Mouse (Mus musculus) ovary, postnatal 10 days (tissue): Measurements from ENCODE around the gene Pop5.

Source experiments
- DNase-seq: peaks from one replicate; pipeline ENCODE4 v3.0.0; 2022; ENCODE audit warnings: low spot score

Gene Pop5

DNA sequence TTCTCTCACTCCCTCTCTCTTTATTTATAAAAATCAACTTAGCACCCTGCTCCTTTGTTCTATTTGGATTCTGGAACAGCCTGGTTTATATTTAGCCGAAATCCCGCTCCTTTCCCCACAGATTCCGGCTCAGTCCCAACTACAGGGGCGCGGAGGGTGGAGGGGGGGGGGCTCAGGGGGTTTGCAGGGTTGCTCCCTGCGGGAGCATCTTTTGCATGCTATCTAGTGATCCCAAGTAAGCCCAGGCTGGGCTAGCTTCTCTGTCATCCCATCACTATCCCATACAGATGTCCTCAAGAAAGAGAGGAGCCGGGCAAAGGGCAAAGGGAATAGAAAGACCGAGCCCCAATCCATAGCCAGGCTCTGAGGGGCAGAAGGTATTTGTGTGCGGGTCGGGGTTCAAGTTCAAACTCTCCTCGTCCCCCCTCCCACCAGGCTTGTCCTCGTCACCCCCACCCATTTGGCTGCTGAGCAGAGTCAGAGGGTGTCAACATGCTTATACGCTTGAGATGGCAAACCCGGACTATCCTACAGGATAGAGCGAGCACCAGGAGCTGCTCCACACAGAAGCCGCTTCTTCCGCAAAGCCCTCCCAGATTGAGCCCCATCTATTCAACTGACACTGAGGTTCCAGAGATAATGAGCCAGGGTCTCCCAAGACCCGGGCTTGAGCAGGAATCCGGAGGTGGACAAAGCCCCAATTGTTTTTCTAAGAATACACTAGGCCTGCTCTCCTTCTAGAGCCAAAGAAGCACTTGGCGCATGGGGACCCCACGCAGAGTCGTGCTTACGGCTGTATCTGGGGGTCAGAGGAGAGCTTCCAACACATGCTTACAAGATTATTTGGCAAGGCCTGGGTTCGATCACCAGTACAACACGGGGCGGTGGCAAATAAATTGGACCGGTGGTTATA, 20.1 kb upstream of the Pop5 start:
- no peak for DNase-seq

DNA sequence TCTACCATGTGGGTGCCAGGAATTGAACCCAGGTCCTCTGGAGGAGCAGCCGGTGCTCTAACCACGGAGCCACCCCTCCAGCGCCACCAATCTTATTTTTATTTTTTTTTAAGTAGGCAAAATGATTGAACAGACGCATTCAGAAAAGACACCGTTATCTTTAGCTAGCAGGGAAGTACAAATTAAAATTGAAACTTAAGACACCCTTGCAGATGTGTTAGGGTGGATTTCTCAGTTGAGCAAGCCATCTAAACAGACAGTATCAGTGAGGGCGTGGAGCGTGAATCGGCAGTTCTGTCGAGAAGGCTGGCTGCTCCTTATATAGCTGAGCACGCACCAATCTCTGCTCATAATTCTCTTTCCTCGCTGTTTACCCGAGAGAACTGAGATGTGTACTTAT, 17.6 kb upstream of the Pop5 start:
- DNase-seq: no peak

DNA sequence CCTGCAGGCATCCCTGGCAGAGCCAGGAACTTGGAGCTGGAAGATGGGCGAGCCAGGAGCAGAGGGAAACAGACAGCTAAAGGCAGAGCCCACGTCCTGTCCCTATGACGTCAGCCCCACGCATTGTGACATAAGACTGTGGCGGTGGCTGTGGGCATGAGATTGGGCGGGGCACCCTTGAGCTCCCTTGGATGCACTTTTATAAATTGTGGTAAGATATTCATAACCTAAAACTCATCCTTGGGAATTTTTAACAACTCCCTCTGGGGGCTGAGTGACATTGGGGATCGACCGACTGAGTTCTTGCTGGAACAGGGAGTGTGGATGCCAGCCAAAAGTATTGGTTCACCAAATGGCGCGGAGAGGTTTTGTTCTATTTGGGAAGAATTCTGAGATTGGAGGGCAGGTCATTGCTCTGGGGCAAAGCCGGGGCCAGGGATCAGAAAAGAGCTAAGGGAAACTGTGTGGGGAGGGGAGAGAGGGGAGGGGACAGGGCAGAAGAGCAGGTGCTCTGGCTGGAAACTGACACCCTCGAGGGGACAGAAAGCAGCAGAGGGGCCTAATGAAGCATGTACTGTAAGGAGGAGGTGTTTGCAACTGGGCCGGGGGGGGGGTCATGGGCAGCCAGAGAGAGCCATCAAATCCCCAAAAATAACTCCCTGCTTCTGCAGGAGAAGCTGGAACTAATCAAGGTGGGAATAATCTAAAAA, 14.6 kb upstream of the Pop5 start:
- no peak for DNase-seq

DNA sequence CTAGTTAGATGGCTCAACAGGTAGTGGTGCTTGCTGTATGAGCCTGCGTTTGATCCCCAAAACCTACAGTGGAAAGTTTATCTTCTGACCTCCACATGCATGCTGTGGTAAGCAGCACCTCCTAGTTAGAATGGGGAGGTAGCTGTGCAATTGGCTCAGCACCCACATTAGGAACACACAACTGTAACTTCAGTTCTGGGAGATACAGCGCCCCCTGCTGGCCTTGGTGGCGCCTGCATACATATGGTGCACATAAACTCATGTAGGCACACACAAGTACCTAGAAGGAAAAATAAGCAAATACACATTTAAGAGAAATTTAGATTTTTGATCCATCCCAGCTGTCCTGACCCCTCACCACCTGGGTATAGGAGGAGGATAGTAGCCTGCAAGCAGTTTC, 13.2 kb upstream of the Pop5 start:
- DNase-seq: no peak

- DNase-seq: no peak
These were observed 4.6 kb upstream of the Pop5 start for GRCm38 (mm10) chr5:115230830-115231551.

- no peak for DNase-seq
These were observed 4.0 kb upstream of the Pop5 start for GRCm38 (mm10) chr5:115231552-115232120.

DNA sequence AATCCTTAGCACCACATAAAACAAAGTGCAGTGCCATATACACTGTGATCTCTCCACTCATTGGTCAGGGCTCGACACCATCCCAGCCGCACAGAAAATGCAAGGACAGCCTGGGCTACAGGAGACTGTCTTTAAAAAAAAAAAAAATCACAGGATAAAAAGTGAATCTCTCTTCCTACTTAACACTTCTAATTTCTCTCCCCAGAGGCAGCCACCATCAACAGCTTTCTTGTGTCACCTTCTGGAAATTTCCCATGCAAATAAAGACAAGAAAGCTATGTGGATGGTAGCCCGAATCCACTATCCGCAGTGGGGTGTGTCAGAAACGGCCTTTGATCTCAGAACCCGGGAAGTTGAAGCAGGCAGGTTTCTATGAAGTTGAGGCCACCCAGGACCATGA, 3.1 kb upstream of the Pop5 start:
- DNase-seq: no peak

- DNase-seq: no peak
These were observed 2.4 kb upstream of the Pop5 start for GRCm38 (mm10) chr5:115233031-115233780.

- DNase-seq: no peak
These were observed 1.1 kb upstream of the Pop5 start for GRCm38 (mm10) chr5:115234519-115234918.

- peak; percentile 24 for DNase-seq
These were observed 289 bp upstream of the Pop5 start for GRCm38 (mm10) chr5:115235323-115235771.

- peak; percentile 71 for DNase-seq
These were observed 2.4 kb downstream of the Pop5 start for GRCm38 (mm10) chr5:115237803-115238728.

DNA sequence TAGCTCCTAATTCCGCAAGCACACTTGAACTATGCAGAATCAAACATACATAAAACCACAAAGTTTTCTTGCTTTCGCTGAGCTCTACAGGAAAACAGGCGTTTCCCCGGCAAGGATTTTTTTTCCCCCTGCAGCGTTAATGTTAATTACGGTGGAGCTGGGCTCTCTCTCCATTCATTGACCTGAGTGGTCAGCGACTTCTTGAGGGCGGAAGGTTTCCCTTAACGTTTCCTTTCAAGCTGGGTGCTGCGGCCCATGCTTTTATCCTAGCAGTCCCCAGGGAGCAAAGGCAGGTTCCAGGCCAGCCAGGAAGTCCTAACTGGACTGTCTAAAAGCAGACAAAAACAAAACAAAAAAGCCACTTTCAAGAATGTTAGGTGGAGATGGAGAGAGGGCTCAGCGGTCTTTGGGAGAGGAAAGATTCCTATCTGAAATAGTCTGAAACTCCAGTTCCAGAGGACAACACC, 3.1 kb downstream of the Pop5 start:
- DNase-seq: no peak

DNA sequence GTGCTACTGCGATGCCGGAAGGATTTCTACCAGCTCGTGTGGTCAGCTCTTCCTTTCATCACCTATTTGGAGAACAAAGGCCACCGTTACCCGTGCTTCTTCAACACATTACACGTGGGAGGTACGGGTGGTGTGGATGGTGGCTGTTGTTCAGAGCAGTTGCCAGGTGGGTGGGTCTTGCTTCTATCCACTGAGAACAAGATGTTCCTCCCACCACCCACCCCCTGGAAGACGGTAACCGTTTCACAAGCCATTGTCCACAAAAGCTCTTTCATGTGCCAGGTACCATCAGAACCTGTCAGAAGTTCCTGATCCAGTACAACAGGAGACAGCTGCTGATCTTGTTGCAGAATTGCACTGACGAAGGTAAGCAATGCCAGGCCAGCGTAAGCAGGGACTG, 4.6 kb downstream of the Pop5 start:
- DNase-seq: no peak

DNA sequence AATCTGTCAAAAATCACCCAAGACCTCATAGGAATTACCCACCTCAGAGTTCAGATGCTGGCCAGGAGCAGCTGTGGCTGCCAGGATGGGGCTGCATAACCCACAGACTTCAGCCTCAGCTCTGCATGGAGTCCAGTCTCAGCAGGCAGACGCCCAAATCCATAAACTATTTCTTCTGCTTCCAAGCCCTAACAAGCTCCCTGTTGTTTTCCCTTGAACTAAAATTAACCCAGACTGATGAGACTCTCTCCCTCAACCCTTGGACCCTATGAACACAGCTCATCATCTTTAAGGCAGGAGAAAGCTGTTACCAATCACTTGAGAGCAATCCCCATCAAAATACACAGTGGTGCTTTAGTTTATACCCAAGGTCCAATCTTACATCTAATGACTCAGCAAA, 19.8 kb downstream of the Pop5 start:
- no peak for DNase-seq

DNA sequence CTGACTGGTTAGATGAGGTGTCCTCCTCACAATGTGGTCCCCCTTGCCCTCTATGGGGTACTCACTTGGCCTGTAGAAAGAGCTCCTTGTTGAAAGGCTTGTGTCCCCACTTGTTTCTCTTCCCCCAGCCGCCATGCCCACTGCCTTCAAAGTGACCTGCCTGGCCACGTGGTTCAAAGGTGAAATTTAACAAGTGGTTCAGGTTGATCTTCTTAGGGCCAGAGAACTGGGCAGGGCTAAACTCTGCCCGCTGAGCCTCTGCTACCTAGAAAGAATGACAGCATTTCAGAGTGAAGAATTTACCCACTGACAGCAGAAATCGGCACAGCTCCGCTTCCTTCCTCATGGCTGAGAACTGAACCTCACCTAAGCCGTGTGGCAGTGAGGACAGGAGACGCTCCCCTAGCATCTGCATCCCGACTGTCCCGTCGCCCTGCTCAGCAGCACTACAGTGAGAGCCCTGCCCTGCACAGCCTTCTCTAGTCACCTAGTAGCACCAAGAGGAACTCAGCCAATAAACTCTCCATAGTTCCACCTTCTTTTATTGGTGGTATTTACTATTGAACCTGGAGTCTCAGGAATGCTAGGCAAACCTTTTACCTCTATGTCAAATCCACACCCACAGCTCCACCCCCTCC, 21.4 kb downstream of the Pop5 start:
- DNase-seq: no peak

DNA sequence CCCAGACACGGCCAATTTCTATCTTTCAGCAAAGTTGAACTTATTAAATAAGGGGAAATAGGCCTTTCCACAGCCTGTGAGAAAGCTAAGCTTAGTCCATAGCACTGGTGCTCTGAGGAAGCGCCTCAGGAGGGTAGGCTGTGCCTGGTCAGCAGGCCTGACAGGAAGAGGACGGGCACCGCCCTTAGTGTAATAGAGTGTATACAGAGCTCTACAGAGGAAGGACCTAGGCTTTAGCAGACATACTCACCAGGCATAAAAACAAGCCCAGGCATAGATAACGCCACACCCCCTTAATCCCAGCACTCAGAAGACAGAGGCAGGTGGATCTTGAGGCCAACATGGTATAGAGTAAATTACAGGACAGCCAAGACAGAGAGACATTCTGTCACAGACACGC, 24.7 kb downstream of the Pop5 start:
- no peak for DNase-seq

GRCm38 (mm10) chr5:115261141-115261540, 25.5 kb downstream of the Pop5 start:
- DNase-seq: no peak

GRCm38 (mm10) chr5:115261880-115262279, 26.2 kb downstream of the Pop5 start:
- DNase-seq: no peak

- no peak for DNase-seq
These were observed 27.1 kb downstream of the Pop5 start for GRCm38 (mm10) chr5:115262502-115263291.
